Mouse (Mus musculus): ENCODE data around the gene 2310007B03Rik. TPM values are rescaled to one million over a fixed set of nuclear protein-coding genes. Genes with fewer than 3 reads are reported as not detected.
A peak's percentile ranks its signal among the peaks of the same experiment; 100 is the strongest.
"Not testable (repeated sequence)": the region's sequence is repeated elsewhere in the genome, so short reads cannot be mapped to it uniquely, and the experiment has no call there.

2310007B03Rik gene
- total RNA-seq (2015) (not detected in 2 replicates), total RNA-seq (2017) (not detected in 2 replicates)

GRCm38 (mm10) chr1:93160501-93161133 is at the start of gene 2310007B03Rik:
Gene 2310007B03Rik, minus strand, starts transcription at chr1:93160948.
- no peak for ATAC-seq (replicated peaks; ENCODE audit: poor library complexity)

DNA sequence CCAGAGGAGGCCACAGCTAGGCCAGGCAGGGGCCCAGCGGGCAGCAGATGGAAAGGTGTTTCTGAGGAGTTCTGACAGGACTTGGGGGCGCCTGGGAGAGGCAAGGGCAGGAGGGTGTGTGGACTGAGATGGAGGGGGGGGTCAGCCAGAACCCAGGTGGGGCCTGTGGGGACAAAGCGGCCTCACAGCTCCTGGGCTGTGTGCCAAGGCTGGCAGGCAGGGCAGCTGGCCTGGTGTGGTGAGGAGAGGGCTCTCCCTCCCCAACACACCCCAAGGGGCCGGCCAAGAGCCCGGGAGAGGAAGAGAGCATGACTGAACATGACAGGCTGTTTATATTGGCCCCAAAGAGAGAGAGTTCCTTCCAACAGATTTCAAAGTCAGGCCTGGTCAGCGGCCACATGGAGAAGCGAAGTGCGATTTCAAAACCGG is 49.5 kb upstream of the 2310007B03Rik start:
- ATAC-seq (replicated peaks; ENCODE audit: poor library complexity), result peak; percentile 31; the same call in 1 of the 2 replicates

DNA sequence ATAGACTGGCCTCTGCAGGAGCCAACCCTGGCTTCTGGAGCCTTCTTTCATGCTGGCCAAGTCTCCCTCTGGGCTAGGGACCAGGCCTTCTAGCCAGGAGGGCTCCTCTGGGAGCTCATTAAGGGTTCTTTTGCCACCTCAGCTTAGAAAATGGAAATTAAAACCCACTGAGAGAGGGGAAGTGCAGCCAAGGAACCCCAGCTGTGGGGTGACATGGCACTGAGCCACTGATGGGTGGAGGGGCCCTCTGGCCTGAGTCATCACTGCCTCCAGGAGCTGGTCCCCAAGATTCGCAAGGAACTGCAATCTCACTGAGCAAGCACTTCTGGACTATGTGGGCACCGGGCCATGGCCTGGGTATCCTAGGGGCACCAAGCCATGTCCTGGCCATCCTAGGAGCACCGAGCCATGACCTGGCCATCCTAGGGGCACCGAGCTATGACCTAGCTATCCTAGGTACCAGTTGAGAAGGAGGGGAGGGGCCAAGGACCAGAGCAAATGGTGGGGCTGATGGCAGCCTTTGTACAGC is 46.9 kb upstream of the 2310007B03Rik start:
- no peak for ATAC-seq (replicated peaks; ENCODE audit: poor library complexity)

DNA sequence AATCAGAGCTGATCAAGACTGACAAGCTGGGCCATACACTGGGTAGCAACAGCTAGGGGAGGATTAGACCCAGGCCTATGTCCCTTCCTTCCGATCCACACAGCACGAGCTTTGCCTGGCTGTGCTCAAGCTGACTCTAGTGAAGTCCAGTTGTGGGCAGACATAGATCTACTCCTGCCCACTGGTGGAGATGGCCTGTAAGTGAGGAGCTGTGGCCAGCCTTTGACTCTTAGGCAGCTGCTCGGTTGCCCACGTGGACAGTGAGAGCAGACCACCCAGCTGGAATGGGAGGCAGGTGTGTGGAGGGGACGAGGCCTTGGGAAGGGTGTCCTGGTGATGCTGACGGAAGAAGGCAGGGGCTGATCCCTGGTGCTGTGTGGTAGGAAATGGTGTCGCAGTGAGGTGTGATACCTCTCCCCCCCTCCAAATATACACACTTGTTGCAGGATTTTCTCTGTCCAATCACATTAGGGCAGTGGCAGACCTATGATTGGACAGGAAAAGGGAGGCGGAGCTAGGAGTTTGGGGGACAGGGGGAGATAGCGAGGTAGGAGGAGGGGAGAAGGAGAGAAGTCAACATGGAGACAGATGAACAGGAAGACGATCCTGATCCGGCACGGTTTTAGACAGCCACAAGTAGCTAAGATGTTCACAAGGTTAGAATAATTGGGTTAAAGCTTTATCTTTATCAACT is 45.7 kb upstream of the 2310007B03Rik start:
- ATAC-seq (replicated peaks; ENCODE audit: poor library complexity), result no peak

DNA sequence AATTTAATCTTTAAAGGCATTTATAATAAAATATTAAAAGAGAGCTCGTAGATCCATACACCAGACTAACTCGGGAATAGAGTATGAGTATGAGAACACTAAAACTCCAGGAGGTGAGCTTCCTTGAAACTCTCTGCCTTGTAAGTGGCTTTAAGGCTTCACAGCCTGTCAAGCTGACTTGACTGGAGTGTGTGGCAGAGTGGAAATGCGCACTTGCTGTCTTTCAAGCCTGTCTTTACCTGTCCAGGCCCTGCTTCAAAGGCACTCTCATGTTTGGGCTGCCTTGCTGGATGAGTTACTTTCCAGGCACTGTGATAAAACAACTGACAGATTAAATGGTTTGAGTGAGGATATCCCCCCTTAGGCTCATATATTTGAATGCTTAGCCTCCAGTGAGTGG is 37.2 kb upstream of the 2310007B03Rik start:
- ATAC-seq (replicated peaks; ENCODE audit: poor library complexity), result no peak

GRCm38 (mm10) chr1:93197454-93197853 is 36.7 kb upstream of the 2310007B03Rik start:
- ATAC-seq (replicated peaks; ENCODE audit: poor library complexity), result not testable (repeated sequence)

- no peak for ATAC-seq (replicated peaks; ENCODE audit: poor library complexity)
Measured at GRCm38 (mm10) chr1:93194961-93195360, 34.2 kb upstream of the 2310007B03Rik start.

DNA sequence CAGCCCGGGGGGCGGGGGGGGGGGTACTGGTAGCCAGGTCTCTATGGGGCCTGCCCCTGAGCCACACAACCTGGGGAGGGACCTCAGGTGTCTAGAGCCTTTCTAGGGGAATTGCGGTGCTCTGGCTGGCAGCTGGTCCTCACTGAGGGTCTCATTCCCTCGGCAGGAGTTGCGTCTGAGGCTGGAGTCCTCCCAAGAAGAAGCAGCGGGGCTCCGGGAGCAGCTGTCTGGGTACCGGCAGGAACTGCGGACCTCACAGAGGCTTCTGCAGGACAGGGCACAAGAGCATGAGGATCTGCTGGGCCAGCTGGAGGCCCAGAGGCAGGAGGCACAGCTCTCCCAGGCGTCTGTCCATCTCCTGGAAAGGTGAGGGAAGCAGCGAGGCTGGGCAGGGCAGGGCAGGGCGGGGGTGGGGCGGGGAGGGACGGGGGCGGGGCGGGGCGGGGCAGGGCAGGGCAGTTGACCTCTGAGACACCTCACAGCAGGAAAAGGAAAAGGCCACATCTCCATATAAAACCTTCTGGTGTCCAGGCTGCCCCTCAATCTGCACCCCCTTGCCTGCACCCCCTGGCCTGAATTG is 30.1 kb upstream of the 2310007B03Rik start:
- no peak for ATAC-seq (replicated peaks; ENCODE audit: poor library complexity)

GRCm38 (mm10) chr1:93184071-93184828 is 23.5 kb upstream of the 2310007B03Rik start:
- no peak for ATAC-seq (replicated peaks; ENCODE audit: poor library complexity)

DNA sequence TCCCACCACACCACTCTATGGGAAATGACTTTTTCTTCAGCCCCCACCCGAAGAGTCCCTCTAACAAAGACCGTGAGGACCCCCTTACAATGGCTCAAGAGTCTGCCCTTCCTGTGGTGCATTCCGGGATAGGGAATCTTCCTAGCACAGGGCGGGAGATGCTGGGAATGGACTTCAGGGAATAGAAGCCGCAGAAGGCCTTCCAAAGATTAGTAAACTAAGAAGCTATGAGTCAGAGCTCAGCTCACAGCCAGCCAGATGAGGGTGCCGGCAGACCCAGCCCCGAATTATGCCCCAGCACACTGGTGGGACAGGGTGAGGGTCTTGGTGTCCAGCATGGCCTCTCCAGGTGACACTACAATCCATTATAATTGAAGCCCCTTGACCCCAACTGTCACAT is 21.5 kb upstream of the 2310007B03Rik start:
- no peak for ATAC-seq (replicated peaks; ENCODE audit: poor library complexity)

DNA sequence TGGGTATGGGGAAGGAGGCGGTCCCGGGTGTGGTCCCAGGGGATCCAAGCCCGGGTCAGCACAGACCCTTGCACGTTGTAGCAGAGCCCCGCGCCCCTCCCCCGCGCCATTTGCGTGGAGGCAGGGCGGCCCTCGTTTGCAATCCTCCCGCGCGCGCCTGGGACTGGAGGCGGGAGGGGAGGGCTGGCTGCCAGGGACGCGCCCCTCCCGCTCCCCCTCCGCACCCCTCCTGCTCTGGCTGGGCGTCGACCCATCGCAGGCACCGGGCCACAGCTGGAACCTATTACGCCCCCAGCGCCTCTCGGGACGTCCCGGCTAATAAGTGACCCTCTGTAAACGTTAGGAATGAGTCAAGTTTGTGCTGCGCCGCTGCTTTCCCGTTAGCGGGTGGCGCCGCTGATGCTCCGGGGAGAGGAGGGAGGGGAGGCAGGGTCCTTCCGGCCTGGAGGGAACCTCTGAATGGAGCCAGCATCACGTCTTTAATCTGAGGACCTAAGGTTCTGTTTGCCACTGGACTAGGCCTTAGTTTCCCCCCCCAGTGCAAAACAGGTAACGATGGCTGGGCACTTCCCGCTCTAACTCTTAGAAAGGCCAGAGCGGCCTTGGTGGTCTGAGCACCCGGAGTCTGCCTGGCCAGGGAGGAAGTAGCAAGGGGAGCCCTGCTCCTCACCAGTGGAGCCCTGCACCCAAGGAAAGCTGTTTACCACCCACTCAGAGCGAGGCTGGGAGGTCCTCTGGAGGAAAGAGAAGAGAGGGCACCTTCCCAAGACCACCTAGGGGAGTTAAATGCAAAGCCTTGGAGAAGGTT is 16.0 kb upstream of the 2310007B03Rik start:
- ATAC-seq (replicated peaks; ENCODE audit: poor library complexity), result no peak

DNA sequence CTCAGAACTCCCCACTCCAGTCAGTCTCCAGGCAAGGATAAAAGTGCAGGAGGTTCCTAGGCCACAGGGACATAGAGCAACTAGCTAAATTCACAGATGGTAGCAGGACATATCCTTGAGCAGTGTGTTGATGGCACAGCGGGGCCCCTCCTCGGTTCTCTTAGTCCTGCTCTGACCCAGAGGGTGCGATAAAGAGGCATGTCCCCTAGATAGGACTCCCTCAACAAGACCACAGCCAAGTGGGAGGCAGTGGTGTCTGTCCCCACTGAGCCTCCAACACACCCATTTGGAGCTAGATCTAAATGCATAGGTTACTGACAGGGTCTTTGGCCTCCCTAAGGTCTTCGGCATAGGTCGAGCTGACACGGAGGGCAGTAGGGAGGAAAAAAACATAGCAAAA is 15.1 kb upstream of the 2310007B03Rik start:
- ATAC-seq (replicated peaks; ENCODE audit: poor library complexity), result no peak

GRCm38 (mm10) chr1:93174399-93174798 is 13.7 kb upstream of the 2310007B03Rik start:
- peak; percentile 91 for ATAC-seq (replicated peaks; ENCODE audit: poor library complexity)

DNA sequence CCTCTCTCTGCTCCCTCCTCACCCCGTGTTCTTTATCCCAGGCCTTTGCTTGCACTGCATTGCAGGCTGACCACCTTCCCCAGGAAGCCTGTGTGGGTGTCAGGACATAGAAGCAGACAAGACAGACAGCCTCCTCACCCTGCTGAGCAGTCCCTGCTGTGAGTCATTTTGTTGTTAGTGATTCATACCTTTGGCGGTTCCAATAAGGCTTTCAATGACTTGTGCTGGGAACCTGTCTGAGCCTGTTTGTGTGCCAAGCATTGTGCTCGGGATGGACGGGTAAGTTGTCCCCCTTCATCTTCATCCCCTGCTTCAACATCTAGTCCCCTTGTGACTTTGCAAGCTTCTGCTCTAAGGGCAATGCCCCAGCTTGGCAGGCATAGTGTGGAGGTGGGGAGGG is 12.9 kb upstream of the 2310007B03Rik start:
- no peak for ATAC-seq (replicated peaks; ENCODE audit: poor library complexity)

GRCm38 (mm10) chr1:93168295-93168775 is 7.6 kb upstream of the 2310007B03Rik start, which contains the start of gene Crocc2:
Gene Crocc2, plus strand, starts transcription at chr1:93168725.
- ATAC-seq (replicated peaks; ENCODE audit: poor library complexity), result no peak

- no peak for ATAC-seq (replicated peaks; ENCODE audit: poor library complexity)
Measured at GRCm38 (mm10) chr1:93166346-93167079, 5.8 kb upstream of the 2310007B03Rik start.

DNA sequence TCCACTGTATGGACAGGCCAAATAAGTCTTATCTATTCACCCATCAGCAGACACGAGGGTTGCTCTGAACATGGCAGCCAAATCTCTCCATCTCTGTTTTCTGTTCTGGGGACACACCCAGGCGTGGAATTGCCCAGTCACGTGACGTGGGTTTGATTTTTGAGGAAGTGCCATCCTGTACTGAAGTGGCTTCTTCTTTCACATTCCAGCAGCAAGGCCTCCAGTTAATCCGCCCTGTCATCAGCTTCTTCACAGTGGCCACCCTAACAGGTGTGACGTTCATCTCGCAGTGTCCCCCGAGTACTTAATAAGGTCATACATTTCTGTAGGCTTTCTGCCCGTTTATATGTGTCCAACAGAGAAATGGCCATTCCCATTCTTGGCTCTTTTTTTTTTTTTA is 4.7 kb upstream of the 2310007B03Rik start:
- ATAC-seq (replicated peaks; ENCODE audit: poor library complexity), result peak; percentile 69

- ATAC-seq (replicated peaks; ENCODE audit: poor library complexity), result no peak
Measured at GRCm38 (mm10) chr1:93162588-93162987, 1.8 kb upstream of the 2310007B03Rik start.

- no peak for ATAC-seq (replicated peaks; ENCODE audit: poor library complexity)
Measured at GRCm38 (mm10) chr1:93161921-93162320, 1.2 kb upstream of the 2310007B03Rik start.
